Mouse (Mus musculus): Measurements from ENCODE around the gene Upk3b. TPM values are rescaled to one million over a fixed set of nuclear protein-coding genes. Genes with fewer than 3 reads are reported as not detected.

Gene Upk3b
- polyA plus RNA-seq, 1 experiment = 0.88 TPM

- H3K4me3 ChIP-seq (ENCODE audit: control insufficient read depth, low read depth, low read length) = no peak overlapping the region
- no peaks in the 10 kb centered on the region for H3K27me3 ChIP-seq (ENCODE audit: control insufficient read depth, insufficient read depth, low read length)
- no peak for TF ChIP-seq CTCF (IDR thresholded peaks at IDR 0.05; ENCODE audit: control insufficient read depth, insufficient read depth, insufficient replicate concordance, low read depth, low read length)
- TF ChIP-seq POLR2A (IDR thresholded peaks at IDR 0.05; ENCODE audit: control insufficient read depth, low read depth, low read length) = no peak
- H3K27ac ChIP-seq (ENCODE audit: control insufficient read depth, insufficient read depth, low read depth, low read length) = no peak overlapping the region
- H3K4me1 ChIP-seq (ENCODE audit: control insufficient read depth, insufficient read depth, low read length) = peaks cover 12% of the 10 kb centered on the region
- H3K36me3 ChIP-seq (ENCODE audit: control insufficient read depth, insufficient read depth, low read length) = no peaks in the 10 kb centered on the region
Measured at GRCm38 (mm10) chr5:136075076-136075475, 36.8 kb downstream of the Upk3b start.

GRCm38 (mm10) chr5:136076284-136076683 is 38.0 kb downstream of the Upk3b start:
- H3K36me3 ChIP-seq (ENCODE audit: control insufficient read depth, insufficient read depth, low read length) = no peaks in the 10 kb centered on the region
- no peak overlapping the region for H3K4me3 ChIP-seq (ENCODE audit: control insufficient read depth, low read depth, low read length)
- H3K27me3 ChIP-seq (ENCODE audit: control insufficient read depth, insufficient read depth, low read length) = no peaks in the 10 kb centered on the region
- H3K4me1 ChIP-seq (ENCODE audit: control insufficient read depth, insufficient read depth, low read length) = peaks cover 12% of the 10 kb centered on the region
- TF ChIP-seq CTCF (IDR thresholded peaks at IDR 0.05; ENCODE audit: control insufficient read depth, insufficient read depth, insufficient replicate concordance, low read depth, low read length) (no peak), POLR2A (IDR thresholded peaks at IDR 0.05; ENCODE audit: control insufficient read depth, low read depth, low read length) (no peak)
- H3K27ac ChIP-seq (ENCODE audit: control insufficient read depth, insufficient read depth, low read depth, low read length) = no peak overlapping the region

- Histone ChIP-seq H3K36me3 (ENCODE audit: control insufficient read depth, insufficient read depth, low read length) (no peaks in the 10 kb centered on the region), H3K27ac (ENCODE audit: control insufficient read depth, insufficient read depth, low read depth, low read length) (no peak overlapping the region), H3K4me3 (ENCODE audit: control insufficient read depth, low read depth, low read length) (no peak overlapping the region), H3K4me1 (ENCODE audit: control insufficient read depth, insufficient read depth, low read length) (peaks cover 12% of the 10 kb centered on the region), H3K27me3 (ENCODE audit: control insufficient read depth, insufficient read depth, low read length) (no peaks in the 10 kb centered on the region)
- TF ChIP-seq POLR2A (IDR thresholded peaks at IDR 0.05; ENCODE audit: control insufficient read depth, low read depth, low read length) (no peak), CTCF (IDR thresholded peaks at IDR 0.05; ENCODE audit: control insufficient read depth, insufficient read depth, insufficient replicate concordance, low read depth, low read length) (no peak)
Measured at GRCm38 (mm10) chr5:136077001-136077550, 38.8 kb downstream of the Upk3b start.

GRCm38 (mm10) chr5:136078136-136078535 is 39.8 kb downstream of the Upk3b start:
- H3K4me1 ChIP-seq (ENCODE audit: control insufficient read depth, insufficient read depth, low read length) = peaks cover 9% of the 10 kb centered on the region
- H3K36me3 ChIP-seq (ENCODE audit: control insufficient read depth, insufficient read depth, low read length) = no peaks in the 10 kb centered on the region
- no peaks in the 10 kb centered on the region for H3K27me3 ChIP-seq (ENCODE audit: control insufficient read depth, insufficient read depth, low read length)
- H3K4me3 ChIP-seq (ENCODE audit: control insufficient read depth, low read depth, low read length) = no peak overlapping the region
- H3K27ac ChIP-seq (ENCODE audit: control insufficient read depth, insufficient read depth, low read depth, low read length) = no peak overlapping the region
- no peak for TF ChIP-seq CTCF (IDR thresholded peaks at IDR 0.05; ENCODE audit: control insufficient read depth, insufficient read depth, insufficient replicate concordance, low read depth, low read length)
- TF ChIP-seq POLR2A (IDR thresholded peaks at IDR 0.05; ENCODE audit: control insufficient read depth, low read depth, low read length) = no peak

DNA sequence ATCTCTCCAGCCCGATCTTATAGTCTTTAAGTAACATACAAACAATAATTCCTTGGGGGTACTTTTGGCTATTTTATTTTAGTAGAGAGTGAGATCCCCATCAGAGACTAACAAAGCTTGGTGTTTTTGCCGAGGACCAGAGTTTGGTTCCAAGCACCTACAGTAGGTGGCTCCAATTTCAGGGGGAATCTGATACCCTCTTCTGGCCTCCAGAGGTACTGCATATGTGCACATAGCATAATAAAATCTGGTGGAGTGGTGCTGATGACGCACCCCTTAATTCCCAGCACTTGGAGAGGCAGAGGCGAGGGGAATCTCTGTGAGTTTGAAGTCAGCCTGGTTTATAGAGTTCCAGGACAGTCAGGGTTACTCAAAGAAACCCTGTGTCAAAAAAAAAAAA is 44.0 kb downstream of the Upk3b start:
- Histone ChIP-seq H3K27ac (ENCODE audit: control insufficient read depth, insufficient read depth, low read depth, low read length) (no peak overlapping the region), H3K36me3 (ENCODE audit: control insufficient read depth, insufficient read depth, low read length) (no peaks in the 10 kb centered on the region), H3K4me3 (ENCODE audit: control insufficient read depth, low read depth, low read length) (no peak overlapping the region), H3K27me3 (ENCODE audit: control insufficient read depth, insufficient read depth, low read length) (no peaks in the 10 kb centered on the region), H3K4me1 (ENCODE audit: control insufficient read depth, insufficient read depth, low read length) (peaks cover 15% of the 10 kb centered on the region)
- TF ChIP-seq CTCF (IDR thresholded peaks at IDR 0.05; ENCODE audit: control insufficient read depth, insufficient read depth, insufficient replicate concordance, low read depth, low read length) = no peak
- TF ChIP-seq POLR2A (IDR thresholded peaks at IDR 0.05; ENCODE audit: control insufficient read depth, low read depth, low read length) = no peak

- H3K4me3 ChIP-seq (ENCODE audit: control insufficient read depth, low read depth, low read length) = peak within 1 kb of the TSS; percentile 89
- TF ChIP-seq CTCF (IDR thresholded peaks at IDR 0.05; ENCODE audit: control insufficient read depth, insufficient read depth, insufficient replicate concordance, low read depth, low read length) (no peak), POLR2A (IDR thresholded peaks at IDR 0.05; ENCODE audit: control insufficient read depth, low read depth, low read length) (peak; percentile 29; the same call in 1 of the 2 replicates)
- H3K27me3 ChIP-seq (ENCODE audit: control insufficient read depth, insufficient read depth, low read length) = no peaks in the 10 kb centered on the region
- H3K36me3 ChIP-seq (ENCODE audit: control insufficient read depth, insufficient read depth, low read length) = no peaks in the 10 kb centered on the region
- no peak within 1 kb of the TSS for H3K27ac ChIP-seq (ENCODE audit: control insufficient read depth, insufficient read depth, low read depth, low read length)
- H3K4me1 ChIP-seq (ENCODE audit: control insufficient read depth, insufficient read depth, low read length) = peaks cover 15% of the 10 kb centered on the region
Measured at GRCm38 (mm10) chr5:136083669-136084107, 45.4 kb downstream of the Upk3b start, which contains the start of gene Rasa4. TSS of gene Rasa4 (plus strand) at chr5:136083916.

DNA sequence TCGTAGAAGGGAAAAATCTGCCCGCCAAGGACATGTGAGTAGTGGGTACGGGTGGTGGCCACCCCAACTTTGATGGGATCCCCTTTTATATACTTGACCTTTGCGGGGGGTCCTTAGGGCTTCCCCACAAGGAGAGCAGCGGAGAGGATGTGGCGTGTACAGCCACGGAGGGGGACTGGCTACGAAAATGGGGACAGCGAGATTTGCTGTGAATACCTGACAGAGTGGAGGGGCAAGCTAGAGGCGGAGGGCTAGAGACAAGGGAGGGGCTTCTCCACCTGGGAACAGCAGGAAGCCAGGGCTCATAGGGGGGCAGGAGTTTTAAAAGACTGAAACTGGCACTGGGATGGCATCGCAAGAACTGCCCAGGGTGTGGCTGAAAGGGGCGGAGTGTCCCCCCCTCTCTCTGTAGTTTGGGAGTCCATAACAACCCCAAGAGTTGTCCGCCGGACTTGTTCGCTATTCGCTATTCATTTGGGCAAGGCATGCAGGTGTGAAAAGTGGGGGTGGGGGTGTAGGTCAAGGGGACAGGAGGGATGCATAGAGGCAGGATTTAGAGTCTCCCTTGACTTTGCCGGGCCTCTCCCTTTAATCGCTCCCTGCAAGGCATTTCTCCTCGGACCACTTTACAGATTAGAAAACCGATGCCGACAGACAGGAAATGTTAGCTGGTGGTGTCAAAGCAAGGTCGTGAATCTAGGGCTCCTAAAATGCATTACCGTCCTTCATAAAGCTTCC is 46.0 kb downstream of the Upk3b start:
- Histone ChIP-seq H3K4me1 (ENCODE audit: control insufficient read depth, insufficient read depth, low read length) (peaks cover 18% of the 10 kb centered on the region), H3K36me3 (ENCODE audit: control insufficient read depth, insufficient read depth, low read length) (no peaks in the 10 kb centered on the region), H3K27ac (ENCODE audit: control insufficient read depth, insufficient read depth, low read depth, low read length) (no peak overlapping the region), H3K27me3 (ENCODE audit: control insufficient read depth, insufficient read depth, low read length) (no peaks in the 10 kb centered on the region), H3K4me3 (ENCODE audit: control insufficient read depth, low read depth, low read length) (peak overlapping the region; percentile 89)
- TF ChIP-seq POLR2A (IDR thresholded peaks at IDR 0.05; ENCODE audit: control insufficient read depth, low read depth, low read length) = no peak
- TF ChIP-seq CTCF (IDR thresholded peaks at IDR 0.05; ENCODE audit: control insufficient read depth, insufficient read depth, insufficient replicate concordance, low read depth, low read length) = no peak
